Mouse (Mus musculus) kidney, embryonic 14.5 days (tissue): Measurements from ENCODE around the gene Khdc1c. TPM values are rescaled to one million over a fixed set of nuclear protein-coding genes. Genes with fewer than 3 reads are reported as not detected.
"Not testable (repeated sequence)": the region's sequence is repeated elsewhere in the genome, so short reads cannot be mapped to it uniquely, and the experiment has no call there.

Experiments used
- ATAC-seq: fragments of 200-750 bp; cut with Nextera tagmentation; 2 replicates; pipeline ENCODE4 v1.8.0; 2017; ENCODE audit warnings: moderate number of reproducible peaks, mild to moderate bottlenecking, moderate TSS enrichment, moderate library complexity; ENCODE audit not compliant: low FRiP score, low TSS enrichment
- H3K27ac ChIP-seq: fragments of 300-500 bp; sonication (generic); 2 replicates; pipeline ENCODE4 v1.5.1; 2014; ENCODE audit warnings: low read depth, mild to moderate bottlenecking, low read length, moderate library complexity, mixed read lengths
- H3K27me3 ChIP-seq: fragments of 300-500 bp; sonication (generic); 2 replicates; pipeline ENCODE4 v1.6.1; 2014; ENCODE audit warnings: mild to moderate bottlenecking, low read length; ENCODE audit not compliant: control insufficient read depth, insufficient read depth
- H3K36me3 ChIP-seq: fragments of 300-500 bp; sonication (generic); 2 replicates; pipeline ENCODE4 v1.6.1; 2014; ENCODE audit warnings: low read length, mixed read lengths; ENCODE audit not compliant: control insufficient read depth, insufficient read depth
- H3K4me1 ChIP-seq: fragments of 300-500 bp; sonication (generic); 2 replicates; pipeline ENCODE4 v1.6.1; 2014; ENCODE audit warnings: low read length, mixed read lengths; ENCODE audit not compliant: control insufficient read depth, insufficient read depth
- H3K4me2 ChIP-seq: fragments of 300-500 bp; sonication (generic); replicated peaks from 2 replicates; pipeline ENCODE4 v1.6.1; 2014; ENCODE audit warnings: low read depth, mild to moderate bottlenecking, low read length
- H3K4me3 ChIP-seq: fragments of 300-500 bp; sonication (generic); 2 replicates; pipeline ENCODE4 v1.5.1; 2014; ENCODE audit warnings: mild to moderate bottlenecking, low read length
- H3K9ac ChIP-seq: fragments of 300-500 bp; sonication (generic); 2 replicates; pipeline ENCODE4 v1.6.1; 2014; ENCODE audit warnings: low read depth, mild to moderate bottlenecking, low read length, moderate library complexity
- H3K9me3 ChIP-seq: fragments of 300-500 bp; sonication (generic); 2 replicates; pipeline ENCODE4 v1.6.1; 2016; ENCODE audit warnings: low read length; ENCODE audit not compliant: control insufficient read depth
- WGBS: fragments of 180-500 bp; shearing (Covaris S2); extraction: QIAGEN DNeasy Blood & Tissue Kit; methylation state at CpG from one replicate; pipeline ENCODE4 v1.1.7; 2014; 5-methylcytosine and 5-hydroxymethylcytosine counted together
- polyA plus RNA-seq: library from polyadenylated mRNA; unstranded; fragments of >200 nt; fragmentation: Nextera tagmentation; extraction: Ambion mirVana; gene quantifications from 2 replicates; pipeline ENCODE4 v1.2.1, GENCODE M21; 2014

The Khdc1c gene
- not detected in 2 replicates for polyA plus RNA-seq

DNA sequence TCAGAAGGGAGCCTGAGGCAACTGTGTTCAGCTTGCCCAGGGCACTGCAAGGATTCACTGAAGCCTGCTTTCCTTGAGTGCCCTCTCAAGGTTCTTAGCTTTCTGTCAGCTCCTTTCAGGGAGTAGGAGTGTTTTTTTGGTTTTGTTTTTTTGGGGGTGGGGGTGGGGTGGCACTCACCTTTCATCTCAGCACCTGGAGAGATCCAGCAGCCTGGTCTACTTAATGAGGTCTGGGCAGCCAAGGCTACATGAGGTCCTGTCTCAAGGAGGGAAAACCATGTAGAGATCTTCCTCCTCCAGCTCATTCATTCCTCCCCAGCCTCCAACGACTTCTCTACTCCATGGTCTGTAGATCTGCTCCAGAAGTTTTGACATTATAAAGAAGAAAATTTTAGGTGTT is at the start of gene Khdc1c:
Gene Khdc1c, plus strand, starts transcription at position 301 of the 400 bp plus-strand sequence.
- not testable (repeated sequence) for H3K4me1 ChIP-seq, ATAC-seq, H3K9me3 ChIP-seq, H3K9ac ChIP-seq, H3K4me2 ChIP-seq, H3K36me3 ChIP-seq, H3K27ac ChIP-seq, H3K4me3 ChIP-seq, H3K27me3 ChIP-seq
- WGBS: 72% methylated on average over 1 of the region's 1 CpGs

GRCm38 (mm10) chr1:21320271-21320670 is 47.9 kb upstream of the Khdc1c start:
- H3K9ac ChIP-seq, H3K9me3 ChIP-seq, H3K4me3 ChIP-seq, ATAC-seq, H3K4me2 ChIP-seq, H3K36me3 ChIP-seq, H3K4me1 ChIP-seq, H3K27ac ChIP-seq, H3K27me3 ChIP-seq: not testable (repeated sequence)
- 90% methylated on average over 5 of the region's 5 CpGs for WGBS

DNA sequence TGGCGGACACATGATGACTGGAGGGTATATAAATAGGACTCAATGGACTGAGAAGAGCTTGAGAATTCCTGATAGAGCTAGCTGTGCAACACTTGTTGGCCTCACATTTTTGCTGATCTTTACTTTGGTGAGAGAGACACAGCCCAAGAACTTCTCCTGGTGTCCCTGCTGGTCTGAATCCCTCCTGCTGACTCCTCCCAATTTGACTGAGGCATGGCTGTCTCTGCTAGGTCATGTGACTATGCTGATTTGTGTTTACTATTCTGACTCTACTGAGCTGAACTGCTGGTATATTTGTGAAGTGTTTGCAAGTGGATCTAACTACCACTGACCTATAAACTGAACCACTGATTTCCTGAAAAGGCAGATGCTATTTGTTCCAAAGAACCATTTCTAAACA is 46.5 kb upstream of the Khdc1c start:
- Histone ChIP-seq H3K27me3 (no peaks in the 10 kb centered on the region), H3K27ac (no peak overlapping the region)
- 100% methylated on average over 1 of the region's 1 CpGs for WGBS

GRCm38 (mm10) chr1:21323996-21324574 is 44.0 kb upstream of the Khdc1c start:
- H3K27me3 ChIP-seq: no peaks in the 10 kb centered on the region
- no peak overlapping the region for H3K4me3 ChIP-seq
- no peak overlapping the region for H3K27ac ChIP-seq
- H3K4me2 ChIP-seq: no peak overlapping the region
- H3K9ac ChIP-seq: no peak overlapping the region
- no peaks in the 10 kb centered on the region for H3K9me3 ChIP-seq
- H3K4me1 ChIP-seq: no peaks in the 10 kb centered on the region
- ATAC-seq: no peak
- no peaks in the 10 kb centered on the region for H3K36me3 ChIP-seq
- 48% methylated on average over 1 of the region's 1 CpGs for WGBS

More for the DNA sequence above, 46.5 kb upstream of the Khdc1c start:
- H3K36me3 ChIP-seq: no peaks in the 10 kb centered on the region
- no peak overlapping the region for H3K4me3 ChIP-seq
- no peak for ATAC-seq
- no peaks in the 10 kb centered on the region for H3K9me3 ChIP-seq
- no peak overlapping the region for H3K4me2 ChIP-seq
- H3K4me1 ChIP-seq: no peaks in the 10 kb centered on the region
- no peak overlapping the region for H3K9ac ChIP-seq

DNA sequence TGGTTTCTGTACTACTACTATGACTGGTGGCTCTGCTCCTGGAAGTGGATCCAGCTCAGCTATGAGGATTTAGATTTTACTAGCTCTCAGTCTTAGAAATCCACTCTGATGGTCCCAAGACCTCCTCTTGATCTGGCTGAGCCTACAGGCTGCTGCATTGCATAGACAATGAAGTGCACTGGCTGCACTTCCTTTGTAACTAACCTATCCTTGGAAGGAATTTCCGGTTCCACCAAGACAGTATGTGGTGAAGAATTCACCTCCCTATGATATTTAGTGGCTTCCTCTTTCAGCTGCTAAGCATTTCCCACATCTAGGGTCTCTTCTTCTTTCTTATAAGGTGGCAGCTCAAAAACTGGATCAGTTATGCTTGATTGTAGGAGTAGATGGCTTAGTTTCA is 43.5 kb upstream of the Khdc1c start:
- ATAC-seq: no peak
- WGBS: 93% methylated on average over 1 of the region's 1 CpGs

DNA sequence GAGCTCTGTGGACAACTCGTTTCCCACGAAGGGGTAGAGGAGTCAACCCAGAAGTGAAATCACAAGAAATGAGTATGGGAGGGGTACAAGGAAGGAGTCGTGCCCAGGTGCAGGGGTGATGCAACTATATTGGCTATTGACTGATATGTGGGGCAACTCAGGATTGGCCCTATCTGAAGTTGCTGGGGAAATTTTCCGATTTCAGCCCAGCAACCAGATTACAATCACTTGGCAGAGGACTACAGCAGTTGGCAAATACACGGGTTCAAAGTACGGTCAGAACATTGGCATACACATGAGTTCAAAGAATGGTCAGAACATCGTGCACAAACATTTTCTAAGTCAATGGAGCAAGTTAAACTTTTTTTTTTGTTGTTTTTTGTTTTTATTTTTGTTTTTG is 41.4 kb upstream of the Khdc1c start:
- H3K27me3 ChIP-seq: no peaks in the 10 kb centered on the region
- no peak overlapping the region for H3K4me2 ChIP-seq
- WGBS: 91% methylated on average over 7 of the region's 7 CpGs
- no peaks in the 10 kb centered on the region for H3K9me3 ChIP-seq
- no peaks in the 10 kb centered on the region for H3K4me1 ChIP-seq
- H3K9ac ChIP-seq: no peak overlapping the region
- ATAC-seq: no peak
- H3K4me3 ChIP-seq: no peak overlapping the region
- H3K36me3 ChIP-seq: no peaks in the 10 kb centered on the region
- no peak overlapping the region for H3K27ac ChIP-seq

More for the DNA sequence above, 43.5 kb upstream of the Khdc1c start:
- Histone ChIP-seq H3K27me3 (no peaks in the 10 kb centered on the region), H3K9me3 (no peaks in the 10 kb centered on the region), H3K9ac (no peak overlapping the region), H3K4me2 (no peak overlapping the region), H3K4me1 (no peaks in the 10 kb centered on the region), H3K27ac (no peak overlapping the region), H3K36me3 (no peaks in the 10 kb centered on the region), H3K4me3 (no peak overlapping the region)

DNA sequence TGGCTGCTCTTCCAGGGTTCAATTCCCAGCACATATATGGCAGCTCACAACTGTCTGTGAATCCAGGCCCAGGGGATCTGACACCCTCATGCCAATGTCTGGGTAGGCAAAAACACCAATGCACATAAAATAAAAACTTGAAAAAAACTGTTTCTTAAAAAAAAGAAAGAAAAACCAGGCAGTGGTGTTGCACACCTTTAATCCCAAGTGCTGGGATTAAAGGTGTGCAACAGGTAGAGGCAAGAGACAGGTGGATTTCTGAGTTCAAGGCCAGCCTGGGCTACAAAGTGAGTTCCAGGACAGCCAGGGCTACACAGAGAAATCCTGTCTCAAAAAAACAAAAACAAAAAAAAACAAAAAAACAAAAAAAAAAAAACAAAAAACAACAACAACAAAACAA is 37.0 kb upstream of the Khdc1c start:
- not testable (repeated sequence) for H3K9me3 ChIP-seq, H3K9ac ChIP-seq, H3K27me3 ChIP-seq, H3K4me2 ChIP-seq, H3K27ac ChIP-seq, ATAC-seq, H3K36me3 ChIP-seq, H3K4me3 ChIP-seq, H3K4me1 ChIP-seq

- Histone ChIP-seq H3K4me2 (no peak overlapping the region), H3K4me3 (no peak overlapping the region), H3K4me1 (no peaks in the 10 kb centered on the region), H3K9me3 (no peaks in the 10 kb centered on the region), H3K27me3 (no peaks in the 10 kb centered on the region), H3K27ac (no peak overlapping the region), H3K36me3 (no peaks in the 10 kb centered on the region), H3K9ac (no peak overlapping the region)
- no peak for ATAC-seq
- WGBS: 82% methylated on average over 16 of the region's 16 CpGs
These were observed 34.7 kb upstream of the Khdc1c start for GRCm38 (mm10) chr1:21333222-21333973.

GRCm38 (mm10) chr1:21335836-21336235 is 32.3 kb upstream of the Khdc1c start:
- Histone ChIP-seq H3K27me3 (no peaks in the 10 kb centered on the region), H3K4me3 (no peak overlapping the region), H3K36me3 (no peaks in the 10 kb centered on the region), H3K9ac (no peak overlapping the region), H3K4me2 (no peak overlapping the region), H3K4me1 (no peaks in the 10 kb centered on the region), H3K9me3 (no peaks in the 10 kb centered on the region), H3K27ac (no peak overlapping the region)
- ATAC-seq: no peak
